Mouse (Mus musculus) stomach, postnatal 0 days (tissue): Measurements from ENCODE around the gene Dlg4.

Experiments
- CTCF ChIP-seq: IDR thresholded peaks from 2 replicates; pipeline ENCODE4 v1.5.1; 2016; ENCODE audit warnings: antibody characterized with exemption, low read depth, mild to moderate bottlenecking, moderate library complexity
- EP300 ChIP-seq: optimal IDR thresholded peaks from 2 replicates; pipeline ENCODE3; 2016; ENCODE audit warnings: antibody characterized with exemption

- TF ChIP-seq CTCF = no peak
- no peak for TF ChIP-seq EP300
Observed at GRCm38 (mm10) chr11:70039631-70040030, 22.9 kb downstream of the Dlg4 start.
